Mouse (Mus musculus) 3T3-L1 (cell line): ENCODE results near the gene Cdkn1b.

ENCODE experiments used
- DNase-seq: peaks from one replicate; pipeline ENCODE4 v3.0.0-alpha.2; 2015; ENCODE audit warnings: low read depth, low spot score

Cdkn1b gene

GRCm38 (mm10) chr6:134903891-134904884 lies 16.0 kb upstream of the Cdkn1b start:
- DNase-seq, result peak; percentile 70

GRCm38 (mm10) chr6:134905811-134906210 lies 14.4 kb upstream of the Cdkn1b start:
- DNase-seq, result peak; percentile 83

GRCm38 (mm10) chr6:134914523-134914922 lies 5.7 kb upstream of the Cdkn1b start:
- DNase-seq, result no peak

GRCm38 (mm10) chr6:134916641-134917040 lies 3.6 kb upstream of the Cdkn1b start:
- DNase-seq, result no peak

GRCm38 (mm10) chr6:134917087-134917486 lies 3.1 kb upstream of the Cdkn1b start:
- peak; percentile 57 for DNase-seq

- DNase-seq, result no peak
Observed at GRCm38 (mm10) chr6:134918769-134919168, 1.4 kb upstream of the Cdkn1b start.

GRCm38 (mm10) chr6:134919511-134920189 lies 551 bp upstream of the Cdkn1b start:
- no peak for DNase-seq

- DNase-seq, result peak; percentile 62
Observed at GRCm38 (mm10) chr6:134921014-134921694, 953 bp downstream of the Cdkn1b start.

- DNase-seq, result no peak
Observed at GRCm38 (mm10) chr6:134921695-134922510, 1.7 kb downstream of the Cdkn1b start.

- DNase-seq, result no peak
Observed at GRCm38 (mm10) chr6:134922511-134923195, 2.5 kb downstream of the Cdkn1b start.

- no peak for DNase-seq
Observed at GRCm38 (mm10) chr6:134923670-134924069, 3.5 kb downstream of the Cdkn1b start.

- DNase-seq, result no peak
Observed at GRCm38 (mm10) chr6:134924262-134924661, 4.1 kb downstream of the Cdkn1b start.

- peak; percentile 62 for DNase-seq
Observed at GRCm38 (mm10) chr6:134925673-134926337, 5.6 kb downstream of the Cdkn1b start.

- DNase-seq, result no peak
Observed at GRCm38 (mm10) chr6:134926338-134926705, 6.1 kb downstream of the Cdkn1b start.

GRCm38 (mm10) chr6:134926803-134927594 lies 6.8 kb downstream of the Cdkn1b start:
- peak; percentile 60 for DNase-seq

GRCm38 (mm10) chr6:134927595-134928095 lies 7.4 kb downstream of the Cdkn1b start:
- DNase-seq, result peak; percentile 58

GRCm38 (mm10) chr6:134928096-134928888 lies 8.1 kb downstream of the Cdkn1b start:
- DNase-seq, result peak; percentile 99

GRCm38 (mm10) chr6:134928889-134929310 lies 8.7 kb downstream of the Cdkn1b start:
- DNase-seq, result no peak
